Mouse (Mus musculus) olfactory bulb, adult 2 months (tissue): ENCODE data around the gene Olfr68.

ENCODE experiments used
- CTCF ChIP-seq: fragments of 200-500 bp; IDR thresholded peaks from 2 replicates; pipeline ENCODE4 v1.5.1; 2012; ENCODE audit warnings: low read depth, mild to moderate bottlenecking, low read length, moderate library complexity; ENCODE audit not compliant: insufficient read depth
- POLR2A ChIP-seq: fragments of 200-500 bp; IDR thresholded peaks from 2 replicates; pipeline ENCODE4 v1.6.1; 2012; ENCODE audit warnings: mild to moderate bottlenecking, low read depth, low read length, moderate library complexity; ENCODE audit not compliant: insufficient read depth

DNA sequence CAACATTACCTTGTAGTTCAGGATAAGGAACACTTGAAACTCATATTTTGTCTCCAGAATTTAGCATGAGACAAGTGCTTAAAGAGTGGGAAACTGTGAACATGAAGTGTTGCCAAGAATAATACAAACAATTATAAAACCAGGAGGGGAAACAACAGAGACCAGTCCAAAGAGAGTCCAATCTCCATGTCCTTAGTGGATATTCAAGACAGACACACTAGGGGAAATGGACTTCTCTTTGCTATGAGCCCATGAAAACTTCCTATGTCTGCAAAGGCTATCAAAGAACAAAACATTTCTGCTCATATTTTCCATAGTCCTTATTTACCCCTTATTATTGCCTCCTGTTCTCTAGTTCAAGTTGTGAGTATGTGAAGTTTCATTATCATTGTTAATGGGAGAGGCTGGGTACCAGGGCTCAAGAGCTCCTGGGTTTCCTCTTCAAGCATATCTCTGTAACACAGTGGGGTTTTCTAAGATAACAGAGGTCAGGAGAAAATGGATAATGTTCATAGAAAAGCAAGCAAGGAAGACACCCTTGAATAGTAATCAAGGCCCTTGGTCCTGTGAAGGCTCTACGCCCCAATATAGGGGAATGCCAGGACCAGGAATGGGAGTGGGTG lies 31.8 kb upstream of the Olfr68 start:
- TF ChIP-seq CTCF (no peak), POLR2A (no peak)
